Mouse (Mus musculus) bone marrow, adult 2 months (tissue): ENCODE data around the gene Tulp2.

Experiments
- CTCF ChIP-seq: fragments of 200-500 bp; IDR thresholded peaks from 2 replicates; pipeline ENCODE4 v1.5.1; 2011; ENCODE audit warnings: low read length, control low read depth; ENCODE audit not compliant: control insufficient read depth, insufficient read depth
- POLR2A ChIP-seq: fragments of 200-500 bp; IDR thresholded peaks from 2 replicates; pipeline ENCODE4 v1.6.1; 2011; ENCODE audit warnings: low read depth, mild to moderate bottlenecking, control low read depth, low read length, borderline replicate concordance; ENCODE audit not compliant: control insufficient read depth

DNA sequence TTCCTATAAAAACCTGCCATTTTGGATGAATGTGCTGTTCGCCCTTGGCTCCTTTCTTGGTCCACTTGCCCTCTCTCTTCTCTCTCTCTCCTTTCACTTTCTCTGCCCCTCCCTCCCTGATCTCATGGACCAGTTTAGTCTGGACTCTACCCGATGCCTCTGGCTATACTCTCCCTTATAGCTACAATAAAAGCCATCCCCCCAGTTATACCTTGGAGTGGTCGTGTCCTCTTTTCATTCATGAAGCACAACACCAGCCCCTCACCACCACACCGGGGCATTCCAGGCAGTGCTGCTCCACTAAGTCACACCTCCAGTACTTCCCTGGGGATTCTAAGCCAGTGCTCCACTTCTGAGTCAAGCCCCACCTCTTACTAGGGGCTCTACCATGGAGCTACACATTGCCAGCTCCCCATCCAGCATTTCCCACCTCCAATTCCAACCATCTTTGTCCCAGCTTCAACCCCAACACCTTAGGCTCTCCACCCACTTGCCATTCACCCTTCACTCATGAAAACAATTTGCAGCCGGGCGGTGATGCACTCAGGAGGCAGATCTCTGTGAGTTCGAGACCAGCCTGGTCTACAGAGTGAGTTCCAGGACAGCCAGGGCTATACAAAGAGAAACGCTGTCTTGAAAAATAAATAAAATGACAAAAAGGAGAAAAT is 85.6 kb downstream of the Tulp2 start:
- TF ChIP-seq CTCF (no peak), POLR2A (no peak)
